Mouse (Mus musculus) heart, postnatal 4 days (tissue): ENCODE data around the gene Mmel1. TPM values are rescaled to one million over a fixed set of nuclear protein-coding genes. Genes with fewer than 3 reads are reported as not detected.
A peak's percentile ranks its signal among the peaks of the same experiment; 100 is the strongest.

Source experiments
- DNase-seq: peaks from one replicate; pipeline ENCODE4 v3.0.0; 2021
- total RNA-seq, 2 experiments: library from RNA; stranded (reverse); gene quantifications; 2 replicates each; pipeline ENCODE4 v1.2.3; 2021

Gene Mmel1
- total RNA-seq, 2 experiments from 2014 or later: 0.21 to 0.72 TPM

GRCm38 (mm10) chr4:154864961-154865760 lies 4.2 kb upstream of the Mmel1 start:
- peak; percentile 10 for DNase-seq

- no peak for DNase-seq
Observed at GRCm38 (mm10) chr4:154866391-154866790, 3.0 kb upstream of the Mmel1 start.

- DNase-seq: no peak
Observed at GRCm38 (mm10) chr4:154867257-154867656, 2.1 kb upstream of the Mmel1 start.

GRCm38 (mm10) chr4:154870721-154871120 lies 1.3 kb downstream of the Mmel1 start:
- DNase-seq: no peak

- DNase-seq: no peak
Observed at GRCm38 (mm10) chr4:154871757-154872251, 2.4 kb downstream of the Mmel1 start.

- no peak for DNase-seq
Observed at GRCm38 (mm10) chr4:154873186-154873585, 3.8 kb downstream of the Mmel1 start.

- DNase-seq: peak; percentile 97
Observed at GRCm38 (mm10) chr4:154877864-154878548, 8.6 kb downstream of the Mmel1 start.

GRCm38 (mm10) chr4:154880730-154881129 lies 11.3 kb downstream of the Mmel1 start:
- DNase-seq: peak; percentile 67

- DNase-seq: no peak
Observed at GRCm38 (mm10) chr4:154882014-154882659, 12.8 kb downstream of the Mmel1 start.

- DNase-seq: no peak
Observed at GRCm38 (mm10) chr4:154885416-154885815, 16.0 kb downstream of the Mmel1 start.

- no peak for DNase-seq
Observed at GRCm38 (mm10) chr4:154886876-154887592, 17.6 kb downstream of the Mmel1 start.

- no peak for DNase-seq
Observed at GRCm38 (mm10) chr4:154887593-154888250, 18.3 kb downstream of the Mmel1 start.

GRCm38 (mm10) chr4:154890887-154891286 lies 21.5 kb downstream of the Mmel1 start:
- DNase-seq: no peak

- no peak for DNase-seq
Observed at GRCm38 (mm10) chr4:154895549-154895948, 26.2 kb downstream of the Mmel1 start.

- DNase-seq: peak; percentile 26
Observed at GRCm38 (mm10) chr4:154897676-154898465, 28.5 kb downstream of the Mmel1 start.

- peak; percentile 80 for DNase-seq
Observed at GRCm38 (mm10) chr4:154898506-154899446, 29.4 kb downstream of the Mmel1 start, which contains the start of gene Fam213b. TSS of gene Fam213b (minus strand) at chr4:154899135.

GRCm38 (mm10) chr4:154902371-154902770 lies 33.0 kb downstream of the Mmel1 start:
- no peak for DNase-seq

- peak; percentile 74 for DNase-seq
Observed at GRCm38 (mm10) chr4:154904185-154905071, 35.0 kb downstream of the Mmel1 start.

GRCm38 (mm10) chr4:154907833-154908232 lies 38.4 kb downstream of the Mmel1 start:
- peak; percentile 80 for DNase-seq
